Mouse (Mus musculus) neutrophil, adult 5-6 weeks (primary cell): Measurements from ENCODE around the gene Lst1. TPM values are rescaled to one million over a fixed set of nuclear protein-coding genes. Genes with fewer than 3 reads are reported as not detected.
"Not testable (repeated sequence)": the region's sequence is repeated elsewhere in the genome, so short reads cannot be mapped to it uniquely, and the experiment has no call there.

Experiments
- ATAC-seq: fragments of 151-379, 151-347 bp; 2 replicates; pipeline ENCODE4 v1.8.0; 2017; ENCODE audit warnings: mild to moderate bottlenecking, moderate TSS enrichment; ENCODE audit not compliant: insufficient number of reproducible peaks, poor library complexity, low FRiP score, severe bottlenecking; ENCODE audit errors: extremely low read depth
- total RNA-seq: library from RNA; stranded (forward); fragments of 200-1000 nt; gene quantifications from 2 replicates; pipeline ENCODE4 v1.2.3, GENCODE M21; 2017

Lst1 gene
- 534 and 685 TPM in 2 replicates for total RNA-seq

- ATAC-seq, result no peak
Measured at GRCm38 (mm10) chr17:35187959-35188610, at the start of gene Lst1. Gene Lst1, minus strand, starts transcription at chr17:35188439.

GRCm38 (mm10) chr17:35237504-35237903 lies 49.3 kb upstream of the Lst1 start:
- no peak for ATAC-seq

GRCm38 (mm10) chr17:35236996-35237395 lies 48.8 kb upstream of the Lst1 start:
- no peak for ATAC-seq

GRCm38 (mm10) chr17:35236390-35236746 lies 48.1 kb upstream of the Lst1 start:
- peak; percentile 73 for ATAC-seq

GRCm38 (mm10) chr17:35235614-35236389 lies 47.6 kb upstream of the Lst1 start, which contains the start of gene Nfkbil1:
Gene Nfkbil1, minus strand, starts transcription at chr17:35235792.
- peak; percentile 53 for ATAC-seq

GRCm38 (mm10) chr17:35234903-35235302 lies 46.7 kb upstream of the Lst1 start:
- no peak for ATAC-seq

GRCm38 (mm10) chr17:35234090-35234489 lies 45.9 kb upstream of the Lst1 start:
- ATAC-seq, result not testable (repeated sequence)

- no peak for ATAC-seq
Measured at GRCm38 (mm10) chr17:35233114-35233980, 45.1 kb upstream of the Lst1 start, which contains the start of gene Atp6v1g2. Gene Atp6v1g2, plus strand, starts transcription at chr17:35233660.

GRCm38 (mm10) chr17:35232659-35233058 lies 44.4 kb upstream of the Lst1 start:
- no peak for ATAC-seq

GRCm38 (mm10) chr17:35232043-35232442 lies 43.8 kb upstream of the Lst1 start:
- peak; percentile 35; the same call in 1 of the 2 replicates for ATAC-seq

GRCm38 (mm10) chr17:35231022-35231421 lies 42.8 kb upstream of the Lst1 start:
- peak; percentile 47 for ATAC-seq

- ATAC-seq, result no peak
Measured at GRCm38 (mm10) chr17:35226561-35227046, 38.4 kb upstream of the Lst1 start.

- no peak for ATAC-seq
Measured at GRCm38 (mm10) chr17:35225456-35225855, 37.2 kb upstream of the Lst1 start.

- no peak for ATAC-seq
Measured at GRCm38 (mm10) chr17:35224641-35225040, 36.4 kb upstream of the Lst1 start.

- no peak for ATAC-seq
Measured at GRCm38 (mm10) chr17:35222299-35222698, 34.1 kb upstream of the Lst1 start.

GRCm38 (mm10) chr17:35220156-35220952 lies 32.1 kb upstream of the Lst1 start, which contains the start of gene Gm16181:
Gene Gm16181, plus strand, starts transcription at chr17:35220834.
- no peak for ATAC-seq

- ATAC-seq, result peak; percentile 37; the same call in 1 of the 2 replicates
Measured at GRCm38 (mm10) chr17:35219601-35220041, 31.4 kb upstream of the Lst1 start.

GRCm38 (mm10) chr17:35218516-35219193 lies 30.4 kb upstream of the Lst1 start:
- peak; percentile 68 for ATAC-seq
